In the genomic region with DNA sequence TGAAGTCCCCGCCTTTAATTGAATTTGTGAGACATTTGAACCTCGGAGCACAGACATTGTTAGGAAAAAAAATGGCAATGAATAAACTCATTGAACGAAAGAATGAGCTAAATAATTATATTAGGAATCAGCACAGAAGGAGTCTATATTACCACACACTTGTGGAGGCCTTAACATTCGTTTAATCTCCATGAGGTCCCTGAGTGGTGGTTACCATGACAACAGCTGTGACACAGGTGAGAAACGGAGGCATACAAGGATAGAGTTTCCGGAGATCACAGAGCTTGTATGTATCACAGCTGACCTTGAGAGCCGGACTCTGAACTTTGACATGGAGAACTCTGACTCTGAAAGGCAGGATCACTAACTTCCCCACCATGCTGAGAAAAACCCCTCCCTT, we compare ENCODE assay signal across 29 mouse cellular contexts.
DNase-seq lines count a peak whose midpoint lies in the region; ATAC-seq lines count a peak whose summit lies in the region.
"Had no signal": no experiment of that assay in that cellular context is flagged by ENCODE, and none has a peak within 500 bp of the region (broad histone marks: within the 10 kb centered on the region; RNA-seq: fewer than 3 reads in every experiment).

No protein-coding gene starts in this region.

- no peaks in the 10 kb centered on the region for H3K9me3 ChIP-seq in hindbrain, embryonic 16.5 days (ENCODE audit: control insufficient read depth, low read length)
- no peaks in the 10 kb centered on the region for H3K9me3 ChIP-seq in hindbrain, embryonic 11.5 days (ENCODE audit: control insufficient read depth, low read length)
- no peaks in the 10 kb centered on the region for H3K9me3 ChIP-seq in midbrain, embryonic 15.5 days
- H3K9me3 ChIP-seq: forebrain, embryonic 13.5 days; heart, embryonic 13.5 days; hindbrain, embryonic 15.5 days; intestine, embryonic 15.5 days; liver, embryonic 12.5 days had no signal

- H3K27me3 ChIP-seq in hindbrain, embryonic 16.5 days (replicated peaks; ENCODE audit: control insufficient read depth, insufficient read depth, low read length) = no peaks in the 10 kb centered on the region
- no peaks in the 10 kb centered on the region for H3K27me3 ChIP-seq in hindbrain, embryonic 11.5 days (ENCODE audit: control insufficient read depth, insufficient read depth, low read length)
- H3K27me3 ChIP-seq in midbrain, embryonic 15.5 days (replicated peaks) = no peaks in the 10 kb centered on the region
- H3K27me3 ChIP-seq: CH12.LX; forebrain, embryonic 13.5 days; heart, embryonic 13.5 days; hindbrain, embryonic 15.5 days; intestine, embryonic 15.5 days; liver, embryonic 12.5 days had no signal

- no peak overlapping the region for H3K9ac ChIP-seq in hindbrain, embryonic 16.5 days (ENCODE audit: low read depth, low read length)
- no peak overlapping the region for H3K9ac ChIP-seq in hindbrain, embryonic 11.5 days (ENCODE audit: low read depth, low read length)
- no peak overlapping the region for H3K9ac ChIP-seq in midbrain, embryonic 15.5 days
- H3K9ac ChIP-seq: forebrain, embryonic 13.5 days; heart, embryonic 13.5 days; hindbrain, embryonic 15.5 days; intestine, embryonic 15.5 days; liver, embryonic 12.5 days; liver, postnatal 0 days had no signal

- 43% methylated on average over 7 of the region's 7 CpGs for WGBS in hindbrain, embryonic 16.5 days
- WGBS in hindbrain, embryonic 11.5 days = 73% methylated on average over 7 of the region's 7 CpGs
- 57% methylated on average over 7 of the region's 7 CpGs for WGBS in midbrain, embryonic 15.5 days

- H3K27ac ChIP-seq in hindbrain, embryonic 16.5 days (ENCODE audit: low read depth, low read length) = no peak overlapping the region
- H3K27ac ChIP-seq in hindbrain, embryonic 11.5 days (ENCODE audit: low read depth, low read length) = no peak overlapping the region
- peak overlapping the region; percentile 34 for H3K27ac ChIP-seq in midbrain, embryonic 15.5 days
- H3K27ac ChIP-seq: forebrain, embryonic 13.5 days; heart, embryonic 13.5 days; intestine, embryonic 15.5 days; liver, embryonic 12.5 days; macrophage had no signal

- peak; percentile 12 for DNase-seq in embryo, embryonic 10 days (ENCODE audit: low spot score)
- DNase-seq in embryo, embryonic 10.5 days (ENCODE audit: low spot score) = no peak
- DNase-seq in hindbrain, embryonic 11.5 days (ENCODE audit: low spot score) = no peak
- DNase-seq in R1 (ENCODE audit: low read depth, low spot score) = peak; percentile 43
- no peak for DNase-seq in frontal cortex, postnatal 14 days (ENCODE audit: low spot score in 2 of 2)
- DNase-seq in adrenal gland, adult 18-20 months (ENCODE audit: low spot score in 2 of 2) = no peak
- DNase-seq: cerebellum, adult 11 months; cerebellum, adult 9-10 months; gastrocnemius, postnatal 10 days; heart, postnatal 14 days; kidney, adult 2 months; kidney, postnatal 36 days; layer of hippocampus, postnatal 36 days; left cerebral cortex, postnatal 4 days; liver, postnatal 0 days; lung, postnatal 10 days; right cerebral cortex, adult 18-20 months; right cerebral cortex, postnatal 4 days; thymus, adult 2 months; thymus, postnatal 36 days had no signal

- H3K36me3 ChIP-seq in hindbrain, embryonic 16.5 days (ENCODE audit: control insufficient read depth, insufficient read depth, low read length) = no peaks in the 10 kb centered on the region
- H3K36me3 ChIP-seq in hindbrain, embryonic 11.5 days (ENCODE audit: control insufficient read depth, insufficient read depth, low read length) = no peaks in the 10 kb centered on the region
- H3K36me3 ChIP-seq in midbrain, embryonic 15.5 days (replicated peaks) = no peaks in the 10 kb centered on the region
- H3K36me3 ChIP-seq: heart, embryonic 13.5 days; hindbrain, embryonic 15.5 days; intestine, embryonic 15.5 days; liver, embryonic 12.5 days had no signal

- no peak overlapping the region for H3K4me2 ChIP-seq in hindbrain, embryonic 16.5 days (ENCODE audit: low read length)
- H3K4me2 ChIP-seq in hindbrain, embryonic 11.5 days (replicated peaks; ENCODE audit: low read depth, low read length) = no peak overlapping the region
- no peak overlapping the region for H3K4me2 ChIP-seq in midbrain, embryonic 15.5 days
- H3K4me2 ChIP-seq: forebrain, embryonic 13.5 days; heart, embryonic 13.5 days; hindbrain, embryonic 15.5 days; intestine, embryonic 15.5 days; liver, embryonic 12.5 days had no signal

- H3K4me3 ChIP-seq in hindbrain, embryonic 16.5 days (ENCODE audit: low read length) = no peak overlapping the region
- H3K4me3 ChIP-seq in hindbrain, embryonic 11.5 days (ENCODE audit: low read depth, low read length) = no peak overlapping the region
- no peak overlapping the region for H3K4me3 ChIP-seq in midbrain, embryonic 15.5 days
- H3K4me3 ChIP-seq: forebrain, embryonic 13.5 days; heart, embryonic 13.5 days; hindbrain, embryonic 15.5 days; intestine, embryonic 15.5 days; liver, embryonic 12.5 days had no signal

- ATAC-seq in hindbrain, embryonic 16.5 days = peak; percentile 46; the same call in 1 of the 2 replicates
- no peak for ATAC-seq in hindbrain, embryonic 11.5 days (ENCODE audit: low FRiP score)
- no peak for ATAC-seq in midbrain, embryonic 15.5 days (replicated peaks)
- ATAC-seq: forebrain, embryonic 13.5 days; intestine, embryonic 15.5 days; liver, embryonic 12.5 days; liver, postnatal 0 days had no signal

- H3K4me1 ChIP-seq in hindbrain, embryonic 16.5 days (ENCODE audit: control insufficient read depth, insufficient read depth, low read depth, low read length) = peaks cover 8% of the 10 kb centered on the region
- H3K4me1 ChIP-seq in hindbrain, embryonic 11.5 days (replicated peaks; ENCODE audit: control insufficient read depth, insufficient read depth, low read length) = no peaks in the 10 kb centered on the region; the same call in 1 of the 2 replicates
- peaks cover 27% of the 10 kb centered on the region for H3K4me1 ChIP-seq in midbrain, embryonic 15.5 days
- H3K4me1 ChIP-seq: heart, embryonic 13.5 days; intestine, embryonic 15.5 days; liver, embryonic 12.5 days had no signal

Comparison
In these comparisons a context has a peak if more than half of its experiments do, and no peak if none do; other contexts are left out.
1. DNase-seq: peak in embryo, embryonic 10 days (single experiment) and R1 (single experiment); none in embryo, embryonic 10.5 days (single experiment), hindbrain, embryonic 11.5 days (single experiment), frontal cortex, postnatal 14 days (0 of 2) and adrenal gland, adult 18-20 months (0 of 2).